Mouse (Mus musculus): ENCODE results near the gene Heg1. TPM values are rescaled to one million over a fixed set of nuclear protein-coding genes. Genes with fewer than 3 reads are reported as not detected.

Gene Heg1
- total RNA-seq, 4 experiments from 2014 or later, result 122 to 159 (median 140) TPM

- no peak for DNase-seq (ENCODE audit: low spot score)
Measured at GRCm38 (mm10) chr16:33704289-33704688, 20.1 kb downstream of the Heg1 start.

GRCm38 (mm10) chr16:33705258-33705657, 21.1 kb downstream of the Heg1 start:
- peak; percentile 78 for DNase-seq (ENCODE audit: low spot score)

GRCm38 (mm10) chr16:33706111-33706890, 22.1 kb downstream of the Heg1 start:
- no peak for DNase-seq (ENCODE audit: low spot score)

DNA sequence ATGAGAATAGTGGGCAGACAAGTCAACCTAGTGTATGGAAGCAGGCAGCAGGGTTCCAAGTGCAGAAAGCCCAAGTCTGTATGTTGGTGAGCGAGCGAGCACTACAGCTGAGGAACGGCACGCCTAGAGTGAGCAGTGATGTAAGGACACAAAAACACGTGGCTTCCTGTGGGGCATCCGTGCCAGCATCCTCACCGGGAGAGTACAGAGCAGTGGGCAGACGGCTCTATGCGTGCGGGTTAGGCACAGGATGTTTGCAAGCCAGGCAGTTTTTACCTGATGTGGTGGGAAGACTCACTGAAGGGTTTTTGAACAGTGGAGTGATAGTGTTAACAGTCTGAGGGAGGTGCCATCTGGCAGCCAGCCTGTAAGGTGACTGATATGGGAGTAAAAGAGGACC, 23.9 kb downstream of the Heg1 start:
- no peak for DNase-seq (ENCODE audit: low spot score)

DNA sequence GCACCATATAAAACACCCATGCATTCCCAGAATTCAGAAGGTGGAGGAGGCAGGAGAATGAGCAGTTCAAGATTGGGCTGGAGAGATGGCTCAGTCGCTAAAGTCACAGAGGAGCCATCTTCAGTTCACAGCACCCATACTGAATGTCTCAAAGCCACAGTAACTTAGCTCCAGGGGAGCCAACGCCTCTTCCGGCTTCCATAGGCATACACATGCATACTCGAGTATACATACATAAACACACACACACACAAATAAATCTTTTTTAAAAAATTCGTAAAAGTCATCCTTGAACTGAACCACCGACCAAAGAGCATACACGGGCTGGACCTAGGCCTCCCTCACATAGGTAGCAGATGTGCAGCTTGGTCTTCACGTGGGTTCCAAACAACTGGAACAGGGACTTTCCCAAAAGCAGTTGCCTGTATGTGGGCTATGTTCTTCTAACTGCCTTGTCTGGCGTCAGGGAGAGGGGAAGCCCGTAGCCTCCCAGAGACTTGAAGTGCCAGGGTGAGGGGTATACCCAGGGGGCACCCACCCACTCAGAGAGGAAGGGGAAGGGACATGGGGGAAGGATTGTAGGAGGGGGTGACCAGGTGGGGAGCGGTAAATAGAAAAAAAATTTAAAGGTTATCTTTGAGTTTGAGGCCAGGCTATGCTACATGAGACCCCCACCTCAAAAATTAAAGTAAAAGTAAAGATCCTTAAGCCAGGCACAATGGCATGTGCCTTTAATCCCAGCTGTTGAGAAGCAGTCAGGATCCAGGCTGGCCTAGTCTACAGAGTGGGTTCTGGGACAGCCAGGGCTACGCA, 24.6 kb downstream of the Heg1 start:
- DNase-seq (ENCODE audit: low spot score), result no peak

GRCm38 (mm10) chr16:33714271-33714670, 30.1 kb downstream of the Heg1 start:
- peak; percentile 67 for DNase-seq (ENCODE audit: low spot score)

DNA sequence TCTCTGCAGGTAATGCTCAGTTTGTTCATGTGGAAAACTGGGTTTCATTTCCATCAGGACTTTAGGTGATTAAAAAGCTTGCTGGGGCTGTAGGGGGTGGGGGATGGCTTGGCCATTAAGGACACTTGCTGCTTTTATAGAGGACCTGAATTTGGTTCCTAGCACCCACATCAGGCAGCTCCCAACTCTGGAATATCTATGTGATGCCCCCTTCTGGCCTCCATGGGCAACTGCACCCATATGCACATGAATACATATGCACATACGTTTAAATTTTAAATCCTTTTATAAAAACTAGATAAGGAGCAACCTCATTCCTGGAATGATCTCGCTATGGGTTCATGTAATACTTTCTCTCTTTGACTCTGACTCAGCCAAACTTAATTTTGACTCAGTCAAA, 39.1 kb downstream of the Heg1 start:
- no peak for DNase-seq (ENCODE audit: low spot score)

DNA sequence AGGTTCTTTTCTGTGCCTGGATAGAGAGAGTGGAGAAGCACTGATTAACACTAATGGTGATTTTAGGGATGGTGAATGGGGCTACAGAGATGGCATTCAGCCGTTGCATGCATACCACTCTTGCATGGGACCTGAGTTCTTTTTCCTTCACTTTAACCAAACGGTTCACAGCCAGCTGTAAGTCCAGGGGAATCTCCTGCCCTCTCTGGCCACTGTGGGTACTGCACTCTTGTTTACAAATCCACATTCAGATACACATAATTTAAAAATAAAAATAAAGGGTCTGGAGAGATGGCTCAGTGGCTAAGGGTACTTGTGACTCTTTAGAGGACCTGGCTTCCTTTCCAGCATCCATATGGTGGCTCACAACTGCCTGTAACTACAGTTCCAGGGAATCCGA, 39.8 kb downstream of the Heg1 start:
- DNase-seq (ENCODE audit: low spot score), result no peak

DNA sequence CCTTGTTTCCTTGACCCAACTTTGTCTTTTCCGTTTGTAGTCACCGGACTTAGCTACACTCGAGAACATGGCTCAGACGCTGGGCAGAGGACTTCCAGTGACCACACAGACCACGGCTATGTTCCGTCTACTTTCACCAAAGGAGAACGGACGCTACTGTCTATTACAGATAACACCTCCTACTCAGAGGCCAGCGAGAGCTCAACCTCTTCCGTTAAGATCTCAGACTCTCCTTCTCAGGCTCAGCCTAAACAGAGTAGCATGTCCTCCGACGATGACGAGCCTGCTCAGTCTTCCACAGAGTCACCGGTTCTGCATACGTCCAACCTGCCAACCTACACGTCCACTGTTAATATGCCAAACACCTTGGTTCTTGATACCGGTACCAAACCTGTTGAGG, 42.1 kb downstream of the Heg1 start:
- no peak for DNase-seq (ENCODE audit: low spot score)

- no peak for DNase-seq (ENCODE audit: low spot score)
Measured at GRCm38 (mm10) chr16:33726892-33727291, 42.7 kb downstream of the Heg1 start.

DNA sequence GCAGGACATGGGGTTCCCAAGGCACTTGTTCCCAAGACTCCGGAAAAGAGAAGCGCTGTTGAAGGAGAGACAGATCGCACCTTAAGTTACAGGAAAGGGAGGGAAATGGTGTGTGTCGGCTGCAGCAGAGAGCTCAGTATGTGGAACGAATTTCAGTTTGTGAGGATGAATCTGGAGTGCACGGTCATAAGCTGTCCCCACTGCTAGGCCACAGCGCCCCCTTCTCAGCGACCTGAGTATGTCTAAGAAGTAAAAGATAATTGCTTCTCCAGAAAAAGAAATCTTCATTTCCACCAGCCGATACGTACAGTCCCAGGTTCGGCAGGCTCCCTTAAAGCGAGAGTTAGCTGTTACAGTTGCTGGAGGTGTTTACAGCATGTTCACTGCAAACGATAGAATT, 44.3 kb downstream of the Heg1 start:
- no peak for DNase-seq (ENCODE audit: low spot score)

GRCm38 (mm10) chr16:33731291-33731690, 47.1 kb downstream of the Heg1 start:
- no peak for DNase-seq (ENCODE audit: low spot score)

GRCm38 (mm10) chr16:33732237-33732749, 48.1 kb downstream of the Heg1 start:
- no peak for DNase-seq (ENCODE audit: low spot score)

DNA sequence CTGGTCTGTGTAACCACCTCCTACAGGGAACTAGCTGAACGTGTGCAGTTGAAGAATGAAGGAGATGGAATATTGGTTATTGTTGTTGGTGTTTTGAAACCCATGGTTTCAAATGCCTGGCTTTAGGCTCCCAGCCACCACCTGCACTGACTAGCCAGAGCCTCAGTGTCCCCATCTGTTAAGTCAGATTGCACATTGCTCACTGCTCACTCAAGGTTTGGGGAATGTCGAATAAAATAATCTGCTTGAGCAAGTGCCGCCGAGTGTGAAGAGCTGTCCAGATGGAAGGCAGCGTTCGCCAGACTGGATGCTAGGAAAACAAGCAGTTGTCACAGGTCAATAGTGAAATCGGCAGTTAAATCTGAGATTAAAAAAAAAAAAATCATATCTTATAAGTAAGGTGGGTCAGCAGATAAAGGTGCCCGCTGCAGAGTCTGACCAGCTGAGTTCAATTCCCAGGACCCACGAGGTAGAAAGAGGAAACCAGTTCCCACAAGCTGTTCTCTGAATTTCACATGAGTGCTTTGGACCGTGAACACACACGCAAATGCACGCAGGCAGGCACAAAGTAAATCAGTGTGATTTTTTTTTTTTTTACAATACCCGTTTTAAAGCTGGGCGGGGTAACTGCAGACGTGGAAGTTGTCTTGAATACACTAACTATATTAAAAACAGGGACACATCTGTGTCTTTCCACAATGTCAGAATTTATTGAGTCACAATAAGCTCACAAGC, 48.8 kb downstream of the Heg1 start:
- DNase-seq (ENCODE audit: low spot score), result no peak

GRCm38 (mm10) chr16:33733864-33734263, 49.7 kb downstream of the Heg1 start:
- no peak for DNase-seq (ENCODE audit: low spot score)

- DNase-seq (ENCODE audit: low spot score), result no peak
Measured at GRCm38 (mm10) chr16:33734545-33734944, 50.4 kb downstream of the Heg1 start.

- no peak for DNase-seq (ENCODE audit: low spot score)
Measured at GRCm38 (mm10) chr16:33735238-33735637, 51.1 kb downstream of the Heg1 start.

- no peak for DNase-seq (ENCODE audit: low spot score)
Measured at GRCm38 (mm10) chr16:33735791-33736190, 51.6 kb downstream of the Heg1 start.

DNA sequence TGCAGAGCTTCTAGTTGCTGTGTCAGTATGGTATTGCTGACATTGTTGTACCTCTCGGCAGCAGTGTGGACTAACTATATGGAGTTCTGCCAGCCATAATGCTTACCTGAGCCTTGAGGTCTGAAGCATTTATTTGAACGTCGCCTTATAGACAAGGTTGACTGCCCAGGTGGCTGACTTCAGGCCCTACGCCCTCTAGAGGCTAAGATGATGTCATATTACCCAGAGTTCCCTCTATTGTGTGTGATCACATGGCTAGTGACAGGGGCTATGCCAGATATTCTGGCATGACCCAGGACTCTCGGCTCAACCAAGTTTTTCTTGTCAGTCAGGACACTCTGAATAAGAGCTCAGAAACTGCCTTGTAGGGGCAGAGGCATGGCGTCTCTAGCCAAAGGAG, 52.6 kb downstream of the Heg1 start:
- no peak for DNase-seq (ENCODE audit: low spot score)

GRCm38 (mm10) chr16:33738949-33739719, 55.0 kb downstream of the Heg1 start:
- DNase-seq (ENCODE audit: low spot score), result no peak

DNA sequence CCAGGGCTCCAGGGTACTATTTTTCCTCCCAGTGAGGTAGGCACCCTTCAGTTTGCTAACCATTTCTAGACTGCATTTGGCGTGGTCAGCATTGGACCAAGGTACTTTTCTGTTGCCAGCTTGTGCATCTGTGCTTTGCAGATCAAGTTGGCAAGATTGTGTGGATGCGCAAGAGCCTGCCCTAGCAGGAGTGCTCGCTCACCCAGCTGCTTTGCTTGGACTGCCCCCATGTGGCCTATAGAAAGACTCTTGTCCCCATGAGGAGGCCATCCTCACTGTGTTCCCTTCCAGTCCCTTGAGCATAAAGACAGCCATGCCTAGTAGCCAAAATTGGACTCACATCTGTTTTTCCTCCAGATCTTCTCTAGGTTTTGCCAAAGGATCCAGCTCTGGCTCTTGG, 55.6 kb downstream of the Heg1 start:
- peak; percentile 62 for DNase-seq (ENCODE audit: low spot score)

All from heart, adult 8-10 months (tissue).